16 mouse cellular contexts compared by ENCODE assay signal in the genomic region with DNA sequence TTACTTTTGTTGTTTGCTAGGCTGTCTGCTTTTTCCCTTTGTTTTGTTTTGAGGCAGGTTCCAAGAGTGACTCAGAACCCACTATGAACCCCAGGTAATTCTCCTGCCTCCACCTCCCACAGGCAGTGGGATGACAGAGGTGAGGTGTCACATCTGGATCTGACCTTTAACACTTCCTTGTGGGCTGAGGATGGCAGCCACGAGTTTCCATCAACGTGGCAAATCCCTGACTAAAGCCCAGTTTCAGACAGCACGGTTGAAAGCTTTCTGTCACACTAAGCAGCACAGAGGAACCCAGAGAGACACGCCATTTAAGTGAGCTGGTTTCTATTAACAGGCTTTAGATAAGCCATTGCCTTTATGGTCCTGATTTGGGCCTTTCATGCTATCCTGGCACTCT.
"Had no signal": no experiment of that assay in that cellular context is flagged by ENCODE, and none has a peak within 500 bp of the region (broad histone marks: within the 10 kb centered on the region; RNA-seq: fewer than 3 reads in every experiment).

No protein-coding gene starts in this region.

- H3K9ac ChIP-seq: limb, embryonic 13.5 days; liver, embryonic 14.5 days; liver, postnatal 0 days; lung, embryonic 14.5 days; midbrain, embryonic 13.5 days; stomach, embryonic 15.5 days had no signal

- H3K4me3 ChIP-seq: limb, embryonic 10.5 days; limb, embryonic 13.5 days; midbrain, embryonic 13.5 days; stomach, embryonic 15.5 days had no signal

- H3K36me3 ChIP-seq: limb, embryonic 10.5 days; limb, embryonic 13.5 days; midbrain, embryonic 13.5 days; stomach, embryonic 15.5 days had no signal

- H3K4me2 ChIP-seq: limb, embryonic 13.5 days; lung, embryonic 14.5 days; midbrain, embryonic 13.5 days; stomach, embryonic 15.5 days had no signal

- DNase-seq: kidney, adult 9 months; kidney, postnatal 14 days; kidney, postnatal 4 days; liver; liver, postnatal 0 days; lung, embryonic 14.5 days; thymus, adult 18-20 months; thymus, postnatal 4 days had no signal

- H3K4me1 ChIP-seq: midbrain, embryonic 13.5 days; stomach, embryonic 15.5 days had no signal

- H3K27ac ChIP-seq: limb, embryonic 10.5 days; limb, embryonic 13.5 days; liver, embryonic 14.5 days; macrophage; midbrain, embryonic 13.5 days; stomach, embryonic 15.5 days had no signal

- ATAC-seq: liver, postnatal 0 days; lung, postnatal 0 days; midbrain, embryonic 13.5 days; midbrain, embryonic 16.5 days had no signal

- H3K27me3 ChIP-seq: limb, embryonic 13.5 days; midbrain, embryonic 13.5 days; stomach, embryonic 15.5 days had no signal

- H3K9me3 ChIP-seq: limb, embryonic 10.5 days; limb, embryonic 13.5 days; midbrain, embryonic 13.5 days; stomach, embryonic 15.5 days had no signal
